Comparison of ENCODE assay signal across 10 mouse cellular contexts in the genomic region with DNA sequence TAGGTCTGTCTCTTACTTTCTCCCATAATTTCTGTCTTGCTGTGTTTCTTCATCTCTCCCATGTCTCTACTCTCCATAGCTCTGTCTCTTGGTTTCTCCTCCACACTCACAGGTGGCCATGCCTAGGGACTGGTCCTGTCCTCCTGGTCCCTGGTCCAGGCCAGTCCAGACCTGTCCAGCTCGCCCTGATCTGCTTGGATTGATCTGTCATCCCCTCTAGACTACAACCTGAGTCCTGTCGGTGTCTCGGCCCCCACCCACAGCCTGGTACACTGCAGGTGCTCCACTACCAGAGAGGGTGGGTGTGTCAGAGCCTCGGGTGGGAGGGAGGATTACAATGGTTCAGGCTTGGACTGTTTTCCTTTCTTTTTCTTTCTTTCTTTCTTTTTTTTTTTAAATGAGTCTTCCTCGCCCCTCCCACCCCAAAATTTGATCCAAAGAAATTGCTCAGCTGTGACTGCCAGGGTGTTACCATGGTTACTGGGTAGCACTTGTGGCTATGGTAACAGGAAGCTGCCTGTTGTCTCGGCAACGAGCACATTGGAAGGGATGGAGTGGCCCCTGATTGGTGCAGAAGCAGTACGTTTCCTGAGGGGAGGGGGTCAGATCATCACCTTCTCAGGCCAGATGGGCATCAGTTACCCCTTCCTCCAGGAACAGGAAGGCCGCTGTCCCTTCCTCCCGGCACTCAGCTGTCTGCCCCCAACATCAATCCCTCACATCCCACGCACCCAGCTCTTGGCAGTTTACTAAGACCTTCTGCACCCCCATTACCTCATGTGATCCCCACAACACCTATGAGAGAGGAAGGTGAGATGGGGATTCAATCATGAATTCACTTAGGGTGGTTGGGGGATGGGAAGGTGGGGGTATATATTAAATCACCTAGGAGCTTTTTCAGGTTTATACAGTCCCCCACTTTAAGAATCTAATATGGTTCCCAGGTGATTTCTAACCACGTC. TPM values are rescaled to one million over a fixed set of nuclear protein-coding genes. Genes with fewer than 3 reads are reported as not detected.
DNase-seq lines count a peak whose midpoint lies in the region; ATAC-seq and TF ChIP-seq lines count a peak whose summit lies in the region.
"Had no signal": no experiment of that assay in that cellular context is flagged by ENCODE, and none has a peak within 500 bp of the region (broad histone marks: within the 10 kb centered on the region; RNA-seq: fewer than 3 reads in every experiment).

No protein-coding gene starts in this region.

- no peaks in the 10 kb centered on the region for H3K9me3 ChIP-seq in lung, embryonic 14.5 days (ENCODE audit: low read depth, low read length)
- H3K9me3 ChIP-seq in hindbrain, embryonic 12.5 days (replicated peaks) = no peaks in the 10 kb centered on the region
- no peaks in the 10 kb centered on the region for H3K9me3 ChIP-seq in midbrain, embryonic 11.5 days (ENCODE audit: control insufficient read depth, low read length)

- no peaks in the 10 kb centered on the region for H3K36me3 ChIP-seq in lung, embryonic 14.5 days (ENCODE audit: insufficient read depth)
- no peaks in the 10 kb centered on the region for H3K36me3 ChIP-seq in hindbrain, embryonic 12.5 days
- no peaks in the 10 kb centered on the region for H3K36me3 ChIP-seq in midbrain, embryonic 11.5 days (ENCODE audit: control insufficient read depth, insufficient read depth, low read length)

- no peak overlapping the region for H3K4me3 ChIP-seq in lung, embryonic 14.5 days (ENCODE audit: low read depth, low read length)
- H3K4me3 ChIP-seq in hindbrain, embryonic 12.5 days = peak overlapping the region; percentile 6; the same call in 1 of the 2 replicates
- no peak overlapping the region for H3K4me3 ChIP-seq in midbrain, embryonic 11.5 days (ENCODE audit: low read depth, low read length)

- 46% methylated on average over 12 of the region's 12 CpGs for WGBS in lung, embryonic 14.5 days
- 29% methylated on average over 12 of the region's 12 CpGs for WGBS in hindbrain, embryonic 12.5 days
- 25% methylated on average over 12 of the region's 12 CpGs for WGBS in midbrain, embryonic 11.5 days

- no peak for ATAC-seq in lung, embryonic 14.5 days (ENCODE audit: insufficient read depth)
- peak; percentile 83 for ATAC-seq in hindbrain, embryonic 12.5 days (ENCODE audit: low FRiP score)
- ATAC-seq in midbrain, embryonic 11.5 days (ENCODE audit: low FRiP score) = peak; percentile 87; the same call in 1 of the 2 replicates

- no peak overlapping the region for H3K4me2 ChIP-seq in lung, embryonic 14.5 days
- peak overlapping the region; percentile 41 for H3K4me2 ChIP-seq in hindbrain, embryonic 12.5 days (replicated peaks)
- peak overlapping the region; percentile 19 for H3K4me2 ChIP-seq in midbrain, embryonic 11.5 days

- H3K4me1 ChIP-seq in lung, embryonic 14.5 days (ENCODE audit: insufficient read depth) = no peaks in the 10 kb centered on the region
- H3K4me1 ChIP-seq in hindbrain, embryonic 12.5 days = peaks cover 18% of the 10 kb centered on the region
- H3K4me1 ChIP-seq in midbrain, embryonic 11.5 days (ENCODE audit: control insufficient read depth, insufficient read depth, low read length) = peaks cover 9% of the 10 kb centered on the region

- no peak for TF ChIP-seq CTCF in lung, embryonic 14.5 days (IDR thresholded peaks at IDR 0.05; ENCODE audit: low read depth)

- no peak overlapping the region for H3K27ac ChIP-seq in lung, embryonic 14.5 days (ENCODE audit: low read depth)
- H3K27ac ChIP-seq in hindbrain, embryonic 12.5 days = peak overlapping the region; percentile 72
- 0 out of 2 replicates have a peak overlapping the region, but pooled peaks have one; percentile 17 for H3K27ac ChIP-seq in midbrain, embryonic 11.5 days (ENCODE audit: low read depth, low read length)

- H3K9ac ChIP-seq in lung, embryonic 14.5 days = no peak overlapping the region
- H3K9ac ChIP-seq in hindbrain, embryonic 12.5 days = peak overlapping the region; percentile 37; the same call in 1 of the 2 replicates
- no peak overlapping the region for H3K9ac ChIP-seq in midbrain, embryonic 11.5 days (ENCODE audit: low read length)

- H3K27me3 ChIP-seq in lung, embryonic 14.5 days (ENCODE audit: insufficient read depth, low read length) = peaks cover 7% of the 10 kb centered on the region; the same call in 1 of the 2 replicates
- H3K27me3 ChIP-seq in hindbrain, embryonic 12.5 days = peaks cover 15% of the 10 kb centered on the region
- peaks cover 7% of the 10 kb centered on the region; the same call in 1 of the 2 replicates for H3K27me3 ChIP-seq in midbrain, embryonic 11.5 days (ENCODE audit: control insufficient read depth, insufficient read depth, low read length)

- peak; percentile 27 for DNase-seq in lung, embryonic 14.5 days
- DNase-seq in lung, adult 18-20 months = no peak
- peak; percentile 88 for DNase-seq in midbrain, embryonic 11.5 days (ENCODE audit: low spot score, missing footprints)
- peak; percentile 95 for DNase-seq in telencephalon, adult 2 months (ENCODE audit: low read depth, low spot score)
- DNase-seq in heart, adult 11 months = no peak
- DNase-seq in heart, adult 9 months (ENCODE audit: low spot score in 2 of 2) = no peak
- no peak for DNase-seq in gastrocnemius, postnatal 4 days (ENCODE audit: low spot score in 2 of 2)

RNA-seq across cellular contexts. Expression of a gene that starts 11.3 kb away (rescaled TPM):
- 0.41 and 0.45 TPM in 2 replicates for polyA plus RNA-seq in lung, embryonic 14.5 days (2014; fragmentation: Nextera tagmentation; extraction: Ambion mirVana)
- polyA plus RNA-seq in hindbrain, embryonic 12.5 days (2016; fragmentation: Nextera tagmentation; extraction: Ambion mirVana) = 20.7 and 21.5 TPM in 2 replicates
- polyA plus RNA-seq in midbrain, embryonic 11.5 days (2014; fragmentation: Nextera tagmentation; extraction: Ambion mirVana) = 8.5 and 8.7 TPM in 2 replicates
- under 1 TPM in 1 of 2 experiments, not detected in 1; 0.15 TPM for total RNA-seq in gastrocnemius, postnatal 4 days (2021)

RNA-seq across cellular contexts. Expression of a gene that starts 28.1 kb away (rescaled TPM):
- polyA plus RNA-seq in lung, embryonic 14.5 days (2014; fragmentation: Nextera tagmentation; extraction: Ambion mirVana) = 20.7 and 22.0 TPM in 2 replicates
- 127 TPM in 2 replicates for polyA plus RNA-seq in hindbrain, embryonic 12.5 days (2016; fragmentation: Nextera tagmentation; extraction: Ambion mirVana)
- polyA plus RNA-seq in midbrain, embryonic 11.5 days (2014; fragmentation: Nextera tagmentation; extraction: Ambion mirVana) = 90.8 and 91.7 TPM in 2 replicates
- 10 to 100 TPM; 22.2 to 24.0 TPM for total RNA-seq in gastrocnemius, postnatal 4 days (2021)

RNA-seq across cellular contexts. Expression of a gene that starts 49.3 kb away (rescaled TPM):
- 0.18 TPM in 1 of 2 replicates, not detected in the other for polyA plus RNA-seq in lung, embryonic 14.5 days (2014; fragmentation: Nextera tagmentation; extraction: Ambion mirVana)
- polyA plus RNA-seq in hindbrain, embryonic 12.5 days (2016; fragmentation: Nextera tagmentation; extraction: Ambion mirVana) = not detected in 2 replicates
- polyA plus RNA-seq in midbrain, embryonic 11.5 days (2014; fragmentation: Nextera tagmentation; extraction: Ambion mirVana) = 0.19 TPM in 1 of 2 replicates, not detected in the other
- under 1 TPM; 0.42 to 0.65 TPM for total RNA-seq in gastrocnemius, postnatal 4 days (2021)
- total RNA-seq: ES-E14 had no signal
- polyA plus RNA-seq: liver, embryonic 16.5 days had no signal

RNA-seq across cellular contexts. Expression of a gene that starts 49.7 kb away (rescaled TPM):
- 67.3 and 68.2 TPM in 2 replicates for polyA plus RNA-seq in lung, embryonic 14.5 days (2014; fragmentation: Nextera tagmentation; extraction: Ambion mirVana)
- 54.6 and 60.6 TPM in 2 replicates for polyA plus RNA-seq in hindbrain, embryonic 12.5 days (2016; fragmentation: Nextera tagmentation; extraction: Ambion mirVana)
- 50.7 and 53.3 TPM in 2 replicates for polyA plus RNA-seq in midbrain, embryonic 11.5 days (2014; fragmentation: Nextera tagmentation; extraction: Ambion mirVana)
- 10 to 100 TPM; 30.0 to 35.1 TPM for total RNA-seq in gastrocnemius, postnatal 4 days (2021)

Comparison
In these comparisons a context has a peak if more than half of its experiments do, and no peak if none do; other contexts are left out.
1. DNase-seq: peak in lung, embryonic 14.5 days (single experiment), midbrain, embryonic 11.5 days (single experiment) and telencephalon, adult 2 months (single experiment); none in lung, adult 18-20 months (0 of 2), heart, adult 11 months (single experiment), heart, adult 9 months (0 of 2) and gastrocnemius, postnatal 4 days (0 of 2).